Mouse (Mus musculus) limb, embryonic 10.5 days (tissue): ENCODE measurements at regions not wholly inside any gene's neighbourhood (a gene's known extent, or its start where the extent isn't known, plus 50 kb on each side); places are given as distances from the start of the nearest gene placed in this dataset.

Source experiments
- DNase-seq: peaks from one replicate; pipeline ENCODE4 v3.0.0-alpha.2; 2017; ENCODE audit warnings: low spot score
- H3K27ac ChIP-seq: fragments of 300-500 bp; sonication (generic); 2 replicates; pipeline ENCODE4 v1.5.1; 2016; ENCODE audit warnings: mild to moderate bottlenecking
- H3K27me3 ChIP-seq: fragments of 300-500 bp; sonication (generic); 2 replicates; pipeline ENCODE4 v1.6.1; 2016; ENCODE audit warnings: low read depth, mild to moderate bottlenecking; ENCODE audit not compliant: poor library complexity, severe bottlenecking
- H3K36me3 ChIP-seq: fragments of 300-500 bp; sonication (generic); 2 replicates; pipeline ENCODE4 v1.6.1; 2016; ENCODE audit warnings: mild to moderate bottlenecking, moderate library complexity
- H3K4me1 ChIP-seq: fragments of 300-500 bp; sonication (generic); 2 replicates; pipeline ENCODE4 v1.6.1; 2016
- H3K4me3 ChIP-seq: fragments of 300-500 bp; sonication (generic); 2 replicates; pipeline ENCODE4 v1.5.1; 2016; ENCODE audit warnings: mild to moderate bottlenecking, moderate library complexity
- H3K9me3 ChIP-seq: fragments of 300-500 bp; sonication (generic); replicated peaks from 2 replicates; pipeline ENCODE4 v1.6.1; 2016; ENCODE audit warnings: mild to moderate bottlenecking
- whole genome bisulfite sequencing: fragments of 180-500 bp; shearing (Covaris S2); methylation state at CpG from one replicate; pipeline ENCODE4 v1.1.7; 2016; 5-methylcytosine and 5-hydroxymethylcytosine counted together

- Histone ChIP-seq H3K9me3 (no peaks in the 10 kb centered on the region), H3K36me3 (no peaks in the 10 kb centered on the region), H3K27me3 (no peaks in the 10 kb centered on the region), H3K4me1 (no peaks in the 10 kb centered on the region), H3K4me3 (no peak overlapping the region), H3K27ac (no peak overlapping the region)
- no peak for DNase-seq
- WGBS: 25% methylated on average over 1 of the region's 1 CpGs
These were observed 53.9 kb upstream of the Map4k3 start for GRCm38 (mm10) chr17:80782233-80782632.

DNA sequence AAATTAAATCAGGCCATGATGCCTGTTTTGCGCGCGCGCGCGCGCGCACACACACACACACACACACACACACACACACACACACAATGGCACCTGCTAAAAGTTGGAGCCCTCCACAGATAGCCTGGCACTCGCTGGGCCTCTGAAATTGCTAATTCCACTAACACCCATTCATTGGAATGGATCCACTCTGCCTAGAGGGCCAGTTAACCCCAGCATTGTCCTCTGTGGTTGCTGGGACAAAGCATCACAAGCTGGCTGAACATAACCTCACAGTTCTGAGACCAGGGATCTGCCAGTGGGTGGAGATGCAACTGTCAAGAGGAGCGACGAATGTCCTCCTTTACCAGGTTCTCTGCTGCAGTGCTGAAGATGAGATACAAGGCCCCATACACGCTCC lies 53.3 kb upstream of the Map4k3 start:
- Histone ChIP-seq H3K27ac (no peak overlapping the region), H3K4me3 (no peak overlapping the region), H3K9me3 (no peaks in the 10 kb centered on the region), H3K27me3 (no peaks in the 10 kb centered on the region), H3K36me3 (no peaks in the 10 kb centered on the region), H3K4me1 (no peaks in the 10 kb centered on the region)
- WGBS: 92% methylated on average over 12 of the region's 12 CpGs
- DNase-seq: no peak

- Histone ChIP-seq H3K36me3 (no peaks in the 10 kb centered on the region), H3K27ac (no peak overlapping the region)
These were observed 52.0 kb upstream of the Map4k3 start for GRCm38 (mm10) chr17:80780303-80780702.

DNA sequence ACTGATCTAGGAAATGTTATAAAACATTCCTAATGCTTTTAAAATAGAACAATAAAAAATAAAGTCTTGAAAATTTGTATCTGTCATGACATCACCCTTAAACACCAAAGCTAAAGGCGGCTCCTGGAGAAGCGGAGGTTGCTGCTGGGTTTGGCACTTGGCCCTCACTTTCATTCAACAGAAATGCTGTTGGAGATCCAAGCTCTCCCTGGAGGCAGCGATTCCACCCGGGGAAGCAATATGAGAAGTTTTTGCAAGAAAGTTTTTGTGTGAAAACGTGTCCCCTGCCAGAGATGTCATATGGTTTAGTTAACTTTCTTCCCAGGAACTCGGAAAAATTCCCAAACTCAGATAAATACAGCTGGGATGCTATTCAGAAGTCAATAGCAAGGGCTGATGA lies 51.5 kb upstream of the Map4k3 start:
- Histone ChIP-seq H3K4me1 (no peaks in the 10 kb centered on the region), H3K9me3 (no peaks in the 10 kb centered on the region), H3K4me3 (no peak overlapping the region), H3K27ac (no peak overlapping the region), H3K36me3 (no peaks in the 10 kb centered on the region), H3K27me3 (no peaks in the 10 kb centered on the region)
- 86% methylated on average over 6 of the region's 6 CpGs for WGBS
- no peak for DNase-seq

More at GRCm38 (mm10) chr17:80780303-80780702, 52.0 kb upstream of the Map4k3 start:
- Histone ChIP-seq H3K4me1 (no peaks in the 10 kb centered on the region), H3K4me3 (no peak overlapping the region), H3K27me3 (no peaks in the 10 kb centered on the region), H3K9me3 (no peaks in the 10 kb centered on the region)
- 77% methylated on average over 7 of the region's 7 CpGs for WGBS
- no peak for DNase-seq
